Mouse (Mus musculus): ENCODE data around the gene Dock8. TPM values are rescaled to one million over a fixed set of nuclear protein-coding genes. Genes with fewer than 3 reads are reported as not detected.

Dock8 gene
- polyA plus RNA-seq, 3 experiments from 2014 or later, result 86.4 to 117 (median 93.6) TPM

GRCm38 (mm10) chr19:25203077-25203476 is 203.7 kb downstream of the Dock8 start:
- no peak for ATAC-seq

DNA sequence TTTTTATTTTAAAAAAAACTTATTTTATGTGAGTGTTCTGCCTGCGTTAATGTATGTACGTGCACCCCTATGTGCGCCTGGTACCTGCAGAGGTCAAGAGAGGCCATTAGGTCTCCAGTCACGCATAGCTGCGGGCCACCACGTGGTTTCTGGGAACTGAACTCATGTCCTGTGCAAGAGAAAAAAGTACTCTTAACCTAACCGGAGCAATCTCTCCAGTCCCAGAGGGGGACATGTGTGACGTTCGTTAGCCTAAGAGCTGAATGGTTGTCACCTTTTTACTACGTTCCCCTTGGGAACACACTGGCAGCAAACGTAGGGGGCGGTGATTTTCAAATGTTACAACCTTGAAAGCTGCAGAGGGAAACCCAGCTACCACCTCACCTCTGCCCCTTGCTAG is 207.6 kb downstream of the Dock8 start:
- ATAC-seq, result no peak

GRCm38 (mm10) chr19:25207731-25208361 is 208.5 kb downstream of the Dock8 start:
- ATAC-seq, result no peak

GRCm38 (mm10) chr19:25208596-25209110 is 209.3 kb downstream of the Dock8 start:
- ATAC-seq, result no peak

DNA sequence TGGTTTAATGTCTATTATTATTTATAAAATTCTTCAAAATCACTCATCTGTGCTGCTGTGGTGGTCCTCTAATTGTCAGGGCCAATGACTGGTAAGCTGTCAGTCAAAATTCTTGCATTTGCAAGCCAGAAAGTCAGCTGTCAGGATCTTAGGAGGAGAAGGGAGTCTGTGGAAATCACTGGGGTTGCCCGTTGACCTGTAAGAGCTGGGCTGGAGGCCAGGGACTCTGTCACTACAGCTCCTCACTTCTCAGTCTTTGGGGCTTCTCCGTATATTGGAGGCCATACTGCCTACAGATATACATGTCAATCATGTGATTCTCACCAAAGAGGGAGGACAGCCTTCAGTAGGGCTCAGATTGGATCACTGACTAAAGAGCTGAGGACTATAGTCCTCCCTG is 221.3 kb downstream of the Dock8 start:
- no peak for ATAC-seq

DNA sequence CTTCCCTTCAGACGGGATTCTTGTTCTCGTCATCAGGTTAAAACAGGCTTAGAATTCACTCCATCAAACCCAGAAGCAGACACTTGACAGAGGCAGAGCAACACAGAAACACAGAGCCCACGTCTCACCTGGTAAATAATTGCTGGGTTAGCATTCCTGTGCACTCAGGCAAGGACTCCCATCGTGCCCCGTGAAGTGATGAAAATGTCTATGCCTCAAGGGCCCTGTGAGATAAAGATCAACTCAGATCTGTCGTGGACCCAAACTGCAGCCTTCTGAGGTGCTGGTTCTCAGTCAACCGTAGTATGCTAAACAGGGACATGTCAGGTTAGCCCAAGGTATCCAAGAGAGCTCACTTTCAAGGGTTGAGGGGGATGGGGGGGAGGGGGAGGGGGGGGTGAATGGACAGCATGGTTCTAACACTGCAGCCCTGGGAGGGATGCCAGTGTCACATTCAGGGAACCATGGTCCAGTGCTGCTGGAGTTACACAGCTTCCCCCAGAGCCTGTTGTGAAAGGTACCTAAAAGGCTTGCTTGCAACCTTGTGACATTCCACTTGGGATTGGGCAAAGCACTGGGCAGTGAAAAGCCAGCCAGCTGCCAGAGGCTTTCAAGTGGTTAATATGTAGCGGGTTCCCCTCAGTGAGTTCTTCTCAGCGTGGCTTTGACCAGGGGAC is 222.8 kb downstream of the Dock8 start:
- no peak for ATAC-seq

GRCm38 (mm10) chr19:25230058-25230974 is 231.0 kb downstream of the Dock8 start:
- no peak for ATAC-seq

- no peak for ATAC-seq
Measured at GRCm38 (mm10) chr19:25230975-25231334, 231.6 kb downstream of the Dock8 start.

DNA sequence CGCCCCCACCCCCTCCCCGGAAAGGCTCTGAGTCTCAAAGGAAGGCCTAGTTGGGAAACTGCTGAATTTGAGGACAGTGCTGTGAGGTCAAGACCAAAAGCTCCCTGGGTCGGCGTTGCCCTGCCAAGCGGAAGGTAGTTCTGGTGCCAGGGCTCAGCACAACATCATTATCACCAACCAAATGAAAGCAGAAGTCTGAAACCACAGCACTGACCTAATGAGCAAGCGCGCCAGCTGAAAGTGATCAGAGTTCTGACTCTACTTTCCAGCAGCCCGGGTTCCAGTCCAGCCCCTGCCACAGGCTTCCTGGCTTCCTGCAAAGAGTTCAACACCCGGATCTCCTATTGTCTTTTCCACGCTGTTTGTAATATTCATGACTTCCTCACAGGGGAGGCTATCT is 232.7 kb downstream of the Dock8 start:
- ATAC-seq, result no peak

GRCm38 (mm10) chr19:25236596-25237491 is 237.5 kb downstream of the Dock8 start, which contains the start of gene Kank1:
TSS of gene Kank1 (plus strand) at chr19:25236975.
- ATAC-seq, result no peak

- ATAC-seq, result no peak
Measured at GRCm38 (mm10) chr19:25237492-25238040, 238.2 kb downstream of the Dock8 start.

DNA sequence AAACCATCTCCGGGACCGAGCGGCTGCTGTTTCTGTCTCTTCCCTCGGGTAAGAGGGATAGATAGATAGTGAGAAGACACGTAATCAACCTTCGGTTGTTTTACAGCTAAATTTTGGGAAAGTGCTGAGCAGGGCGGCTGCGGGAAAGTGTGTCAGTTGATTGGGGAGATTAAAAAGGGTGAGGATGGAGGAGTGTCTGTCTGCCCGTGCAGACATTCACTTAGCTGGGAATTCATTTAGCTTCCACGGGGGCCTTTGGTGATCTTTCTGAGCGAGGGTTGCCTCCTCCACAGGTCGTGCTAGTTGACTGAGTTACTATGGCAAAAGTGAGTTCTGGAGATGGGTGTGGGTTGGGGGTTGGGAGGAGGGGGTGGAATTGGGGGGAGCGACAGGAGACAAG is 238.8 kb downstream of the Dock8 start:
- no peak for ATAC-seq

- ATAC-seq, result no peak
Measured at GRCm38 (mm10) chr19:25243566-25243965, 244.2 kb downstream of the Dock8 start.

DNA sequence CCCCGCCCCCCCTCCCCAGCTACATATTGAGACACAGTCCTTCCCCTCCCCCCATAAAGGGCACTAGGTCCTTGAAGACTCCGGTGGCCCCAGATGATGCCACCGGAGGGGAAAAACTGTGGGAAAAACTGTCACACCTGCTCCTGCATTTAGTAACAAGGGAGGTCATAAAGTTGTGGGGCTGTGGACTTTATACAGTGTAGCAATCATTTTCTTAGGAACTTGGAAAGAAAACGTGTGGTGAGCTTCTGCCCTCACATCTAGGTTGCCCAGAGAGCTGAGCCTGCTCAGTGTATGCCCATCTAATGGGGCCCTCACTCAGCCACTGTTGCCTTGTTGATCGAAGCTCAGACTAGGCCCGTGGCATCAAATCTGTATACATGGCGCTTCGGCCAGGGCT is 246.7 kb downstream of the Dock8 start:
- no peak for ATAC-seq

- no peak for ATAC-seq
Measured at GRCm38 (mm10) chr19:25247858-25248552, 248.7 kb downstream of the Dock8 start.

DNA sequence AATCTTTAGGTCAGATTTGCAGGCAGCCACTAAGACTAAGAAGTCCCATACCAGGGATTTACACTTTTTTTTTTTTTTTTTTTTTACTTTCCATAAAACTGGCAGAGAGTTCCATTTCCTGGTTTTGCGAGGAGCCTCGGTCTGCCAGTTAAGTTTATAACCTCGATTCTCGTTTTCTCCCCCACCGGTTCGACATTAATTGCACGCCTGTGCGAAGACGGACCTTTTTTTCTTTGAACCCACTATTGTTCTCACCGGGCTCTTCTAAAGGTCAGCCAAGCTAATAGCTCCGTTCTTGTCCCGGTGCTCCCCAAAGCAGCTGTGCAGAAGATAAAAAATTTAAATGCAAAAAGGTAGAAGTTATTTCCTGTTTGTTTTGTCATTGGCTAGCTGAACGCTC is 249.9 kb downstream of the Dock8 start:
- no peak for ATAC-seq

DNA sequence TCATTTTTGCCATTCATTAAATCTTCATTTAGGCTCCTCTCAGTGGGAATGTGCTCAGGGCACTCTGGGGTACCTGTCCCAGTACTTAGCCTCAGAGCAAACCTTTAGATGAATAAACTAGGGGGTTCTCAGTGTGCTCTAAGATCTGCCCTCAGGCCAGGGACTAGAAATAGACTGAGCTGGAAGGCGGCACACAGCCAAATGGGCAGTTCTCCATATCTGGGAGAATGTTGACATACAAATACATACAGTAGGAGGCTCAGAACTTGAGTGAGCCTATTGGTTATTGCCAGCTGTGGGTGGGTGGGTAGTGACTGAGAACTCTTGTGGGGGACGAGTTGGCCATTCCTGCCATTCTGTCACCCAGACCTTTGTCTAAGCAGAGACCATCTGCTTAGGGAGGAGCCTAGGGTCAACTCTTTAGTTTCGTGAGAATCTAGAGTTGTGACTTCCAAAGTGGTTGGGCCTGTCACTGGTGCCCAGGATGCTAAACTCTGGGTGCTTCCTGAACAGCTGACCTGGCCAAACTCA is 252.3 kb downstream of the Dock8 start:
- ATAC-seq, result no peak
